Mouse (Mus musculus) retina, postnatal 7 days (tissue): ENCODE results near the gene Lrrc46.

Experiments used
- DNase-seq: peaks from one replicate; pipeline ENCODE4 v3.0.0-alpha.2; 2012; ENCODE audit warnings: low read depth, low spot score

Gene Lrrc46

GRCm38 (mm10) chr11:97041022-97041899, at the start of gene Lrrc46, which contains the start of gene Mrpl10:
TSS of gene Lrrc46 (minus strand) at chr11:97041407.
TSS of gene Mrpl10 (plus strand) at chr11:97041560.
- peak; percentile 96 for DNase-seq

DNA sequence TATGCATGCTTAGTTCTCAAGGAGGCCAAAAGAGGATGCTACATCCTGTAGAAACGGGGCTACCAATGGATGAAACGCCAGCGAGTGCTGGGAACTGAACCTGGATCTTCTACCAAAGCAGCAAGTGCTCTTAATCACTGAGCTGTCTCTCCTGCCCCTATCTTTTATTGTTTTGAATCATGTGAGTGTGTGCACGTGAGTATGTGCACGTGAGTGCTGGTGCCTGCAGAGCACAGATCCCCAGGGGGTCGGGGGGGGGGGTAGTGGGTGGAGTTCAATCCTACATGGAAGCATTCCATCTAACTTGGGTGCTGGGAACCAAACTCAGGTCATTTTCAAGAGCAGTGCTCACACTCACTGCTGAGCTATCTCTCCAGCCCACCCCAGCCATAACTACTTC, 45.2 kb upstream of the Lrrc46 start:
- DNase-seq, result no peak

DNA sequence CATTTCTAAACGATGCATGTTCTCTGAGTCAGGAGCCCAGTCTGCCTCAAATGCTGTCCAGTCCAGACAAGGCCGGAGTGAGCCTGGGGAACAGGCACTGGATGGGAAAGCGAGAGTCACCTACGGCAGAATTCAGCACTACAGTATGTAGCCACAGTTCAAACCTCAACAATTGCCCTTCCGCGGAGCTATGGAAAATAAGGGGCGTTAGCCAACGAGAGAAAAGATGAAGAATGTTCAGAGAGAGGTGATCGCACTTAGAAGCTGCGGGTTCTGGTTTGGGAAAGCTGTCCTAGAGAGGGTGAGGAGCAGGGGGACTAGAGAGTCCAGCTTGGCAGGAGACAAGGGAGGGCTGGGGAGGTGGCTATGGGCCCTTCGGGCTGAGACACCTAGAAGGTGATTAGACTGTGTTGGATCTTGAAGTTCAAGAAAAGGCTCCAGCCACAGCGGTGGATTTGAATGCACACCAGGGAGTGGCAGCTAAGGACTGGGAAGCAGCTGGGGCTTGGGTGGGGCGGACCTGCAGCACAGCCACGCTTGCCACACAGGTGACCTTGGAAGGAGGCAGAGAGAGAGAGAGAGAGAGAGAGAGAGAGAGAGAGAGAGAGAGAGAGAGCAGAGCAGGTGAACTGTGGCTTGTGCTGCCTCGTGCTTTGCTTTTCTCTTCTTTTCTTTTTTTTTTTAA, 43.8 kb upstream of the Lrrc46 start:
- no peak for DNase-seq

DNA sequence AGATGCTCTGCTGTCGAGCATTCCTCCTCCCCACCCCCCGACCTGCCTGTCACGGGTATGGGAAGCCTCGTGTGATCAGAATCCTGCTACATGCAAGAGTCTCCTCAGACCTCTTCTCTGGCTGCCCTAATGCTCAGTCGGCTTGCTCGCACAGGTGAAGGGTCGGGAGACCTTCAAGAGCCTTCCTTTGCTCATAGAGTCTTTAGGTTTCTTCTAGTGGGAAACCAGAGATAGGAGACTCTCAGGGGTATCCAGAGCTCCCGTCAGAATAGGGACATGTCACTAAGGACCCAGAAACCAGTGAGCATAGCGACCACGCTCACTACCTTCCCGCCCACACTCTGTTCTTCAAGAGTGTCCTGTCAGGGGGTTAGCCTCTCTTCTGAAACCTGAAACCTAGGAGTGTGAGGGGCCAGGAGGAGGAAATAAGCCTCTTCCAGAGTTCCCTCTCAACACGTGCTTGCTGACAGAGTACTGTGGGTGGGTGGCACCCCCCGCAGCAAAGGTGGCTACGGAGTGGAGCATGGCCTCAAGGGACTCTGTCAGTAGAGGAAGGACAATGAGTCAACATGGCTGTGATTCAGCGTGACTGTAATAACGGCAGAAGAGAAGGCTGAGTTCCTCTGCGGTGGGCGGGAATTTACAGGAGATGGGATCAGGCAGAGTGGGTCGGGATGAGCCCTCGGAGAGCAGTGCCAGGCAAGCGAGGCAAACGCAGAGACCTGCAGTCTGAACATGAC, 42.4 kb upstream of the Lrrc46 start:
- no peak for DNase-seq

GRCm38 (mm10) chr11:97082977-97083376, 41.8 kb upstream of the Lrrc46 start:
- peak; percentile 42 for DNase-seq

DNA sequence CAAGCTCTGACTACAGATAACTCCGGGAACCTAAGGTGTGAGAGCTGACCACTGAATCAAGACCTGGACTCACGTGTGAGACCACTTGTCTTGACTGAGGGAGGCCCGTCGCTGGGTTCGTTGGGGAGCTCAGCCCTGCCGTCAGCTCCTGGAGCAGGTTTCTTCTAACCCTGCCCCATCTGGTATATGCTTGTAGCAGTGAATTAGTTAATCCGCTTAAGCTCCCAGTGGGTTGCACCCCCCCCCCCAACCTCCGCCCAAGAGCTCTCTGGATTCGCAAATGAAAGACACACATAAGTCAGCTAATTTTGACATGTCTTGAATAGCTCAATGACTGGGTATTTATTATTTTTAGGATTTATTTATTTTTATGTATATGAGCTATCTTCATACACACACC, 39.1 kb upstream of the Lrrc46 start:
- DNase-seq, result peak; percentile 62

DNA sequence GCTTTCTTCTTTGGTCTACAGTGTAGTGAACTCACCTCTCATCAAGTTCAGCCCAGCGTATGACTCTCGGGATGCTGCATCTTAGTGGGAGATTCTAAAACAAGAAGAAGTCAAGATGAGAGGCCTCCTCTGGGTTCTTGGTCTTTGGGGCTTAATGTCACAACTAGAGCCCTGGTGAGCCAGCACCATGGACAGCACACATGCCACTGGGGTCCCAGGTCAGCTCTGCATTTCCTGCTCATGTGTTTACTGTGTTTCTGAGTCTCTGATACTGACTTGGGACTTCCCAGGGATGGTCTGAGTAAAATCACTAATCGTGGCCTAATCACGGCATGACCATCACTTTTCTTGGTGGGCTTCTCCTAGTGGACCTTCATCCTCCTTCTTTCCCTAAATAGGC, 37.5 kb upstream of the Lrrc46 start:
- DNase-seq, result no peak

- DNase-seq, result no peak
These were observed 33.0 kb upstream of the Lrrc46 start for GRCm38 (mm10) chr11:97074235-97074634.

DNA sequence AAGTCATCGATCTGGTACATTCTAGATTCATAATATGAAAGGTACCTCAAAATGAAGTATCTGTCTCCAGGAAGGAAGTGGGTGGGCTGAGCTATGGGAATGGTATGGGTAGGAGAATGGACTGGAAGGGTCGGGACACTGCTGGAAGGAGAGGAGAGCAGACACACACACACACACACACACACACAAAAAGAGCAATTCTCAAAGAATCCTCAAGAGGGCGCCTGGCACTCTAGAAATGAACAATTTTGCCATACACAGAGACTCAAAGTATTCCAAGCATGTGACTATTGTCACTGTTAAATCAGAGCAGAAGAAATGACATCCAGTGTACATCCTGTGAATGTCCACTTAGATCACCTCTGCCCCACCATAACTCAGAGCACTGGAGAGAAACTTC, 31.3 kb upstream of the Lrrc46 start:
- DNase-seq, result peak; percentile 76

- DNase-seq, result no peak
These were observed 29.9 kb upstream of the Lrrc46 start for GRCm38 (mm10) chr11:97071129-97071528.

DNA sequence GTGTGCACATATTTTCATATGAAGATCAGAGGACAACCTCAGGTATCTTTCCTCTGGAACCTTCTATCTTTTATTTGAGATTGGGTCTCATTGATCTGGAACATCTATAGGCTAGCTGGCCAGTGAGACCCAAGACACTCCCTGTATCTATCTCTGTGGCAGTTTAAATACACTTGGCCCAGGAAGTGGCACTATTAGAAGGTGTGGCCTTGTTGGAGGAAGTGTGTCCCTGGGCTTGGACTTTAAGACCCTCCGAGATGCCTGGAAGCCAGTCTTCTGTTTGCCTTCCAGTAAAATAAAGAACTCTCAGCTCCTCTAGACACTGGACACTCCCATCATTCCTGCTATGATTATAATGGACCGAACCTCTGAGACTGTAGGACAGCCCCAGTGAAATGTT, 28.6 kb upstream of the Lrrc46 start:
- no peak for DNase-seq

- no peak for DNase-seq
These were observed 28.1 kb upstream of the Lrrc46 start for GRCm38 (mm10) chr11:97069333-97069732.

DNA sequence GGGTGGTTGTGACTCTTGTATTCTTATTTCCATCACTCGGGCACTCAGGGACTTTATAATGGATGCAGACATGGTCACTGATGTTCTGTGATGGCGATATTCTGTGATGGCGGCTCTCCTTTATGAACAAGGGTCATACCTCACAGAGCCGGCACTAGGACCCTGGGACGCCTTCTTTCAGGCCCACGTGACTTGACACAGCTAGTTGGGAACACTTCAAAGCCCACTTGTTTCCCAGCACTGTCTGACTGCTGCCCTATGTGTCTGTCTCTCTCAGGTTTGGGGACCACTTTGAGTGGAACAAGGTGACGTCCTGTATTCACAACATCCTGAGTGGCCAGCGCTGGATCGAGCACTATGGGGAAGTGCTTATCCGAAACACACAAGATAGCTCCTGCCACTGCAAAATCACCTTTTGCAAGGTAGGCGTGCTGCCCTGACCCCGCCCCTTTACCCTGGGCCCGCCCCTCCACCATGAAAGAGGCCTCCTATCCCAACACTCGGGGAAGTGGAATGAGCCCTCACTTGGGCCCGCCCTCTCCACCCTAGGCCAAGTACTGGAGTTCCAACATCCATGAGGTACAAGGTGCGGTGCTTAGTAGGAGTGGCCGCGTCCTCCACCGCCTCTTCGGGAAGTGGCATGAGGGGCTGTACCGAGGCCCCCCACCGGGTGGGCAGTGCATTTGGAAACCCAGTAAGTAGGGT, 25.6 kb upstream of the Lrrc46 start:
- no peak for DNase-seq

- no peak for DNase-seq
These were observed 24.5 kb upstream of the Lrrc46 start for GRCm38 (mm10) chr11:97065538-97066295.

GRCm38 (mm10) chr11:97063921-97064295, 22.7 kb upstream of the Lrrc46 start:
- no peak for DNase-seq

DNA sequence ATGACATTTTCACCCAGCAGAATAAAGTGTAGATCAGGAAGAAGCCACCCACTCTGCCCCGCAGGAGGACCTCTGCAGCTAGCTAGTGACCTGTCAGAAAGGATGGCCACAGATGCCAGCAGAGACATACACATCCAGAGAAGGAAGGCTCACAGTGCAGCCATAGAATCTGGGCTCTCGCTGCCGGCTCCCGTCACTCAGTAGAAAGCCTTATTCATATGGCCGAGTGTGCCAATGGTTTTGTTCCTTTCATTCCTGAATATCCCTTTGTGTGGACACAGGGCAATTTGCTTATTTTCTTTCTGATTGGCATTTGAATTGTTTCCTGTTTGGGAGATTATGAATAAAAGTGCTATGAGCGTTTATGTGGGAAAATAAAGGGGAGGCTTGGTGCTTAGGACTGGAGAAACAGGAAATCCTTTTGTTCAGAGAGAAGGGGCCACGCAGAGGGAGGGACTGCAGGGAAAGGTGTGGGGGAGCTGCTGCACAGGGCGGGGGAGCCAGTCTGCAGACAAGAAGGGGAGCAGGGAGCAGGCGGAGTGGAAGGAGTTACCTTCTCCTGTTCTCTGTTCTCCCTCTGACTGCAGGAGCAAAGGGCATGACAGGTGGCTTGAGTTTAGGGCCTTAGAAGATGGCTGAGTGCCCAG, 22.2 kb upstream of the Lrrc46 start:
- DNase-seq, result no peak

- no peak for DNase-seq
These were observed 11.0 kb upstream of the Lrrc46 start for GRCm38 (mm10) chr11:97052219-97052646.

DNA sequence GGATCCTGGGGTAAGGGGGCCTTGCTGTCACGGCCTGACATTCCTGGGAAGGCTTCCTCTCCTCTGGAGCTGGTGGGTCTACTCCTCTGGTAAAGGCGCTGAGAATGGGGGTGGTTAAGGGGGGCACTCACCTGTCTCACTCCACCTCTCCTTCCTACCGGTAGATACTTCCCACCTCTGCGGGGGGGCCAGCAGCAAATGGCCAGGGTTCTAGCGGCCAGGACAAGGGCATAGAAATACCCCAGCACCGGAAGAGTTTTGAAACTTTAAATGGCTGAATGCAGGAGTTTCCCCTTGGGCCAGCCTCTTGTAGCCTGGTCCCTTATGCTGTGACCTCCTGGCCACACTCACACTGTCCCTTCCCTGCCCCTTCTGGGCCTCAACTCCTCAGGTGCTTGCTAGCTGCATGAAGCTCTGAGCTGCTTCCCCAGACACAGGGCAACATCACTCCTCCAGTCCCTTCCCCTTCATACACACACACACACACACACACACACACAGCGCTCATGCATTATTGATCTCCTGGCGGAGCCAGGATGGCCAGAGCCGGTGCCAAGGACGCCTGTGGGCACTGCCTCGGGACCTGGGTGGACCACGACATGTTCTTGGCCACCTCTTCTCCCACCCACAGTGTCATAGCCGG, 9.9 kb upstream of the Lrrc46 start:
- no peak for DNase-seq

DNA sequence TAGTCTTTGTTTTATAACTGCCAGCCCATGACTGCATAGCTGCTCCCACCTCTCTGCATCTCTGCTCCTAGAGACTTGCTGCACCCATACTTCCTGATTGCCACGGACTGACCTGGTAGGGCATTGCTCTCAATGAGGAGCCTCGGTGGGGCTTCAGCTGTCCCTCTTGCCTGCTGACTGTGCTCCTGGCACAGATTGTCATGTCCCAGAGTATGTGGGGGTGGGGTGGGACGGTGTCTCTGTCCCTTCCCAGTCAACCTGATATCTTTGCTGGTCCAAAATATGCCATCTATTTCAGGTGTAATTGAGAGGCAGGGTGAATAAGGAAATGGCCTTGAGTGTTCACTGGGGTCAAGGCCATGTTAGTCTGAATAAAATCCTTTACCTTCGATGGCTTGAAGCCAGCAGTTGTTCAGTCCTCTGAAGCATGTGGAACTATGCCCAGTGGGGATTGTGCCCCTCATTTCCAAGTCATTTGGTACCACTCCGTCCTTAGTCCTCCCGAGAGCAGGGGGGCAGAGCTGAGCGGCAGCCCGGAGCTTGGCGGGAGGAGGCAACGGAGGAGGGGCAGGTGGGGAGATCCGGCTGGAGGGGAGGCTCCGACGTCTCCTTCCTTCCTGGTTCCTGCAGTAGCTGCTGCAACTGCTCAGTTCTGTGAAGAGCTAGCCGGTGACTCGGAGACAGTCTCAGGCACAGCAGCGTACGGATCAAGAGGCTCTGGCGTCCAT, 9.2 kb upstream of the Lrrc46 start, which contains the start of gene Osbpl7:
TSS of gene Osbpl7 (plus strand) at position 413 of the 728 bp plus-strand sequence.
- DNase-seq, result peak; percentile 54
